Mouse (Mus musculus) natural killer cell, adult 2 months (primary cell): ENCODE data around the gene Mgat1.
"Not testable (repeated sequence)": the region's sequence is repeated elsewhere in the genome, so short reads cannot be mapped to it uniquely, and the experiment has no call there.

Experiments
- DNase-seq, 2 experiments: peaks; one replicate each; pipeline ENCODE4 v3.0.0; 2022; ENCODE audit warnings: low spot score in 2 of 2

Mgat1 gene

GRCm38 (mm10) chr11:49263149-49263548 lies 19.2 kb downstream of the Mgat1 start:
- no peak for DNase-seq

- DNase-seq, result no peak
These were observed 20.1 kb downstream of the Mgat1 start for GRCm38 (mm10) chr11:49264081-49264480.

- DNase-seq, result no peak
These were observed 20.6 kb downstream of the Mgat1 start for GRCm38 (mm10) chr11:49264622-49265021.

- no peak for DNase-seq
These were observed 21.1 kb downstream of the Mgat1 start for GRCm38 (mm10) chr11:49265101-49265500.

GRCm38 (mm10) chr11:49266671-49267070 lies 22.7 kb downstream of the Mgat1 start:
- DNase-seq, result no peak

GRCm38 (mm10) chr11:49267316-49267715 lies 23.3 kb downstream of the Mgat1 start:
- no peak for DNase-seq

GRCm38 (mm10) chr11:49267970-49268579 lies 24.1 kb downstream of the Mgat1 start:
- DNase-seq, result no peak

- peak in 1 of 2 experiments; percentile 30 for DNase-seq
These were observed 25.8 kb downstream of the Mgat1 start for GRCm38 (mm10) chr11:49269761-49270160.

GRCm38 (mm10) chr11:49270368-49270767 lies 26.4 kb downstream of the Mgat1 start:
- DNase-seq, result no peak

GRCm38 (mm10) chr11:49271334-49271733 lies 27.3 kb downstream of the Mgat1 start:
- DNase-seq, result peak; percentile 29 to 57

- no peak for DNase-seq
These were observed 30.0 kb downstream of the Mgat1 start for GRCm38 (mm10) chr11:49273834-49274519.

- DNase-seq, result no peak
These were observed 34.2 kb downstream of the Mgat1 start, which contains the start of gene Olfr1393 for GRCm38 (mm10) chr11:49278222-49278621. Gene Olfr1393, plus strand, starts transcription at chr11:49278304.

- not testable (repeated sequence) for DNase-seq
These were observed 41.0 kb downstream of the Mgat1 start, which contains the start of gene Olfr1392 for GRCm38 (mm10) chr11:49284982-49285381. Gene Olfr1392, plus strand, starts transcription at chr11:49285282.

GRCm38 (mm10) chr11:49287251-49287650 lies 43.3 kb downstream of the Mgat1 start:
- DNase-seq, result no peak

GRCm38 (mm10) chr11:49292777-49293176 lies 48.8 kb downstream of the Mgat1 start:
- DNase-seq, result no peak

GRCm38 (mm10) chr11:49304441-49304840 lies 60.5 kb downstream of the Mgat1 start, which contains the start of gene Olfr10:
Gene Olfr10, plus strand, starts transcription at chr11:49304741.
- DNase-seq, result no peak

- not testable (repeated sequence) for DNase-seq
These were observed 64.6 kb downstream of the Mgat1 start for GRCm38 (mm10) chr11:49308547-49308946.
